Mouse (Mus musculus) right cerebral cortex, adult 18-20 months (tissue): ENCODE results near the gene Fam129b.

Experiments used
- DNase-seq: peaks from one replicate; pipeline ENCODE4 v3.0.0; 2022; ENCODE audit warnings: mixed read lengths

Fam129b gene

DNA sequence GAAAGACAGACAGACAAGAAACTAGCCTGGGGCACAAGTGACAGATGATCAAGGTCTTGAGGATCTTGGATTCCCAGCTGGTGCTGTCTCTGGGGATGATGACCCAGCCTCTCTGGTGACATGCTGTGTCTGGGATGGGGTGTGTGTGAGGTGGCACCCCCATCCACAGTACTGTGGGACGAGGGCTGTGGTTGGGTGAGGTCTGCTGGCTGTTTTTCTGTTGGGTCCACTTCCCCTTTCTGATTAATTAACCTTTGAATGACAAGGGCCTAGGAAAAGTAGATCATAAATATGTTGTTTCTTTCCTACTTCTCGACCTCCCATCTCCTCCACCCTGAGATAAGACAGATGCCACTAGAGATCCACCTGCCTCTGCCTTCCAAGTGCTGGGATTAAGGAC is 18.2 kb downstream of the Fam129b start:
- DNase-seq: no peak

DNA sequence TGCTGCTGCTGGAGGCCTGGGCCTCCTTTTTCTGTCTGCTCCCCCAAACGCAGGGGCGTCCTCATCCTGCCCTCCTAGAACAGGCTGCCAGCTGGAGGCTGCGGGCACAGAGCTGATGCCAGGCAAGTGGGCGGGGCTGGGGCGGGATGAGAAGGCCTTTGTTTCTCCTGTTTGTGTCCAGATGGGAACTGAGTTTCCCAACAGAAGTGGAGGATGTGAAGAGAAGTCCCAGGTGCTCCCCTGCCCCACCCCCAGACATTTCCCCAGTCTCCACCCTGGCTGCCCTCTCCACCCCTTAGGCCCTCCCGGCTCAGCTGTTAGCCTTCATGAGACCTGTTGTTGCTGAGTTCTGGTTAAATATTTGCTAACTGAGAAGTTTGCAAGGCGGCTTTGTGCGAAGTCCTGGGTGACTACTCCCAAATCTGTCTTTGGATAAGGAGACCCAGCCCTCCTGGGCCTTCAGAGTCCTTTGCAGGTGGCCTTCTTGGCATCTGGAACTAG is 19.7 kb downstream of the Fam129b start:
- DNase-seq: peak; percentile 56

DNA sequence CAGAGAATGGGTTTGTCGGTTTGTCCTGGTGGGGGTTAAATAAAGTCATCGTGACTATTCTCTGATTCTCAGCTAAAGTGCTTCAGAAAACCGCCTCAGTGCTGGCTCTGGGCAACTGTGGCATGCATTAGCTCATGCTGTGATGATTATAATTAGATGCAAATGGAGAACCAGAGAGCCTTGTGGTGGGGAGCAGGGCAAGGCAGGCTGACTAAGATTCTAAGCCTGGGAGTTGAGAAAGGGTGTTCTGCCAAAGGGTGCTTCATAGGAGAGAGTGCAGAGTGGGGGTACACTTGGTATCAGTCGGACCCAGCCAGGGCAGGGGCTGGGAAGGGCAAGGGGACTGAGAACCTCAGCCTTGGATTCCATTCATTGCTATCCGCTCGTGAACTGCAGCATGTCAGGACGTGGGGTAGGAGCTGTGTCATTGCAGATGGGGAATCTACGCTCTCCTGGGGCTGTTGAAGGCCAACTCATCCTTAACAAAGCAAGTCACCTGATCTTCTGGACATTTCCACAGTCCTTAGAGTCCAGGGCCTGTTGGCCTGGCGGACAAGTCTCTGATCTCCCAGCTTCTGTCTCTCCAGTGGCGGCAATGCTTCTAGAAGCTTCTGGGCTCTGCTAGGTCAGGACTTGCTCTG is 20.7 kb downstream of the Fam129b start:
- DNase-seq: no peak

DNA sequence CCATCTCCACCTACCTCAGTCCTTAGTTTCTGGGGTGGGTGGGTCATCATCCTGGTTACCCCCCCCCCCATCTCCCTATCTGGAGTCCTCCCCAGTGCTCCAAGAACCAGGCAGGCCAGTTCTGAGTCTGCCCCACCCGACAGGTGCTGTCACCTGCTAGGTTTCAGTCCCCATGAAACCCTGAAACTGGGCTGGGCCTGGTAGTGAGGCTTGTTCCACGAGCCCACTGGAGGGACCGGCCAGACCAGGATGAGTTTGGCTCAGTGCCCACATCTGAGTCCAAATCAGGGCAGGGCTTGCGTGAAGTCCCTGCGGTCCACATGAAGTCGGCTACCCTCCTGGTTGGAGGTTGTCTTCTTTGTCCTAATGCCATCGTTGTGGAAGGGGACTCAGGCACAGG is 23.1 kb downstream of the Fam129b start:
- DNase-seq: no peak

DNA sequence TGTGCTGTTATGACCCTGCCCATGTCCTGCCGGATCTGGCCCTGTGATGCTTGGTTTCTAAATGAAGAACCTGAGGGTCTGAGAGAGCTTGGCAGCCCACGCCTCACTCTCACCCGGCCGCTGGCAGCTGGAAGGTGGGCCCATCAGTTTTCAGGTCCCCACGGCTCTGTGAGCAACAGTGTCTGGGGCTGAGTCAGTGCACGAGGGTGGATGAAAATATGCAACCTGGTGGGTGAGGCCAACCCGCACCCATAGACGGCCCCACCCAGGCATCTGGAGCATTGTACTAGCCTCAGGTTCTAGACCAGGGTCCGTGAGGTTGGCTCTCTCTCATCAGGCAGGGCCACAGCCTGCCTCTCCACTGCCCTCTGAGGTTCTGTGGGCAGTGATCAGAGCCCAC is 26.2 kb downstream of the Fam129b start:
- peak; percentile 47 for DNase-seq

DNA sequence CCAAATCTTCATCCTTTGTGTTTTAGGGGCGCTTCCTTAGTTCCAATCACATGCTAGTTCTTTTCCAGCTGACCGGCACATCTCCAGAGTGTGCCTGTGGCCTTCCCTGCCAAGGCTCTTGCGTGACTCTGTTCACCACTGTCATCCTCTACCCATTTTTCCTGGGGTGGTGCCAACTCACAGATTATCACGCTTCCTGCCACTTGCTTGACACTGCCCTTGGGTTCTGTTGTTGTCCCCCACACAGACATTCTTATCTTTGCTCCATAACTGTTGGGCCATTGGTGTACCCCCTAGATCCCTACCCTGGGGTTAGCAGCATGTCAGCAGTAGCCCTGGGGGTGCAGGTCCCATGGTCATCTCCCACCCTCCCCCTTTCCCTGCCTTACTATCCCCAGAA is 27.6 kb downstream of the Fam129b start:
- DNase-seq: no peak

DNA sequence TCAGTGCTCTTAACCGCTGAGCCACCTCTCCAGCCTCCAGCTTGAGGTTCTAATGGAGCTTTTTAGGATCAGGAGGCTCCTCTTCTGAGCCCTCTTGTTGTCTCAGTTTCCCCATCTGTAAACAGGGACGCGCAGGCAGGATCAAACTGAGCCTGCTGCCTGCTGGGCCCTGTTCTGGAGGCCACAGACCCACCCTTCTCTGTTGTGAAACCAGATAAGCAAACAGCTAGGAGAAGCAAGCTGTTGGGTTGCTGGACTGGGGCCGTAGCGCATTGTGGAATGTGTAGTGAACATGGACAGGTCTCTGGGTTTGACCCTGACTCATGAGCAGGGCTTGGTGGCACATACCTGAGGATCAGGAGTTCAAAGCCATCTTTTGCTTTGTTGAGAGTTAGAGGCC is 28.7 kb downstream of the Fam129b start:
- no peak for DNase-seq

DNA sequence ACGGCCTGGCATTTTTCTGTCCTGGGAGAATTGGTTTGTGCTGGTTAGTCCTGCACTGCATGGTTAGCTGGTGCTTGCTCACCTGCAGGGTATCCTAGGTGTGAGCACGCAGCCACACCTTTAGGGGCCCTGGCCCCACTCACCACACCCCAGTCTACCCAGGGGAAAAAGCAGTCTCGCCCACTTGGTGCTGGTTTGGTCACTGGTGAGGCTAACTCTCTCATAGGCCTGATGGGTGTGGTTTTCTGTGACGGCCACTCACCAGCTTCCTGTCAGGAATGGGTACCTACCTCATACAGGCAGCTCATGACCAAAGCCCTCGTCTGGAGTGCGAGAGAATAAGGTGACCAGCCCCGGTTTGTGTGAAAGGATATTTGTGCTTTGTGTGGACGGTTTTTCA is 29.4 kb downstream of the Fam129b start:
- DNase-seq: no peak

DNA sequence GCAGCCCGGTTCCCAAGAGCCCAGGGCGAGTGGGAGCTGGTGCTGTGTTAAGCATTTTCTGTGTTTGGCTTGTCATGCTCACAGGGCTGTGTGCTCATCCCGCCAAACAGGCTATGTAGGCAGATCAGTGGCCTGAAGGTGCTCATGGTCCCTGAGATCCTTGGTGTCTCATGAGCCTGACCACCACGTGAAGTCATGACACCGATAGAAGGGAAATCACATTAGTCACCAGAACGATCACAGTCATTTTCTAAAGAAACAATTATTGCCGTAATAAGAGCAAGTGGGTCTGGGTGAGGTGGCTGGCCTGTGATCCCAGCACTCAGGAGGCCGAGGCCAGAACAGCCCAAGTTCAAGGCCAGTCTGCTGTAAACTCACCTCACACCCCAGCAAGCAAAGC is 31.5 kb downstream of the Fam129b start:
- DNase-seq: no peak

DNA sequence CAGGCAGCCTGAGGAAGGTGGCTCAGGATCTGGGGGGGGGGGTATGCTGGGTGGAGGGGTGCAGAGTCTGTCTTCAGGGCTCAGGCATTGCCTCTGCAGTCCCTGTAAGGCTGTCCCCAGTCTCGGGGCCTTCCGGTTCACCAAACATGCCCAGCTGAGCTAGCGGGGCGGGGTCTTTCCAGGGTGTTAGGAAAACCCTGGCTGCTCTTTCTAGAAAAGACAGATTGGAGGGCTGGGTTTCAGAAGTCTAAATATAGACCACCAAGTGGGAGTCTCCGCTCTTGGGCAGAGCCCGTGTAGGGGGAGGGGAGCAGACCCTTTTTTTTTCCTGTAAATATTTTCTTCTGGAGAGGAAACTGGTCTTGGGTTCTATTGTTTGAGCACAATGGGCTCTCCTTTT is 32.4 kb downstream of the Fam129b start:
- no peak for DNase-seq

DNA sequence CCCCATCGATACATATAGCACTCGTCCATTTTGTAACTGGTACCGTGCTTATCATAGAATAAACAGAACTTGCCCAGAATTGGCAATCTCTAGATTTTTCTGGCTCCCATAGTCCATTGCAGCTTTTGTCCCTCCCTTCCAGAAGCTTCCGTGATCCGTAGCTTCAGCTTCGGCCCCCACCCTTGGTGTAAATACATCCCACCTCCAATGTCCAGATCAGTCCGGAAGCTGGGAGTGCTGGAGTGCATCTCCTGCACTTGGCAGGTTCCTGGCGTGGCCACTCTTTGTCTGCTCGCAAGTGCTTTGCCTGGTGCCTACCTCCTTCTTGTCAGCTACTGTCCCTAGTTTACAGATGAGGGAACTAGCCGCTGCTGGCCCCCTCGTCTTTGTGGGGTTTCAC is 32.9 kb downstream of the Fam129b start:
- DNase-seq: no peak

DNA sequence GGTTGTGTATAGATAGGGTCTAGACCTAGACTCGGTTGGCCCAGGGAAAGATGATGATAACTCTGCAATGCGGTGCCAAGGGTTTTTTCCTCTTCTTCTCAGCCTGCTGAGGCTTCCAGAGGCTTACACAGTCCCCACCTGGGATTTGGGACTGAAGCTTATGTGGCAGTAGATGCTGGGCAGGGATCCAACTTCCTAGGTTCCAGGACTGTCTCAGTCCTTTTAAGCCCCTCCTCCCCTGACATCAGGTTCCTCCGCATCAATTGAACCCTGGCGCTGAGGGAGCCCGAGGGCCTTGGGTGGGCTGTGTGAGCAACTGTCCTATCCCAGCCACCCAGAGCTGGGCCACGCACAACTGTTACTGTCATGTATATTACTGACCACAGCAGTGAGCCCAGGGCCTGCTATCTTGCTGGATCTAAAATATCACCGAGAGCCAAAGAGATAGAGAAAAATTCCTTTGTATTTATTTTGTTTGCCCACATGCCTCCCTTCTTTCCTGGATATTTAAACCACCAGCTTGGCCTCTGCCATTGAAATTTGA is 35.8 kb downstream of the Fam129b start:
- DNase-seq: no peak

DNA sequence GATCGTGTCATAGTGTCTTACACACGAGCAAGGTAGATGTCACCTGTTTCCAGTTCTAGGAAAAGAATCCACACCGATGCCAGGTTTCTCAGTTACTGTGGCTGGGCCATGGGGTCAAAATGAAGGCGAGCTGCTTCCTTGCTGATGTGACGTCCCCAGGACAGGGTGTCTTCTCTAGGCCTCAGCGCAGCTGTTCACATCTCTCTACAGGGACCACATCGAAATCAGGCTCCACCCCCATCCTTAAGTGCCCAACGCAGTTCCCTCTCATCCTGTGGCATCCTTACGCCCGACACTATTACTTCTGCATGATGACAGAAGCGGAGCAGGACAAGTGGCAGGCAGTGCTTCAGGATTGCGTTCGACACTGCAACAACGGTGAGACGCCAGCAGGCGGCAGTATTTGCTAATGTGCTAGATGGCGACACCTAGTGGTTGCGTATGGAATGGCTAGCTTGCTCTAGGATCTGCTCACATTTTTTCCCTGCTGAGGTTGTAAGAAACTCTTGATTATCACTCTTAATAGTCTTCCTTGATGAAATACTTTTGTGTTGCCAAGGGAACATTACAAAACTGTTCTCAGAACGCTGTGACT is 36.4 kb downstream of the Fam129b start:
- peak; percentile 78 for DNase-seq

DNA sequence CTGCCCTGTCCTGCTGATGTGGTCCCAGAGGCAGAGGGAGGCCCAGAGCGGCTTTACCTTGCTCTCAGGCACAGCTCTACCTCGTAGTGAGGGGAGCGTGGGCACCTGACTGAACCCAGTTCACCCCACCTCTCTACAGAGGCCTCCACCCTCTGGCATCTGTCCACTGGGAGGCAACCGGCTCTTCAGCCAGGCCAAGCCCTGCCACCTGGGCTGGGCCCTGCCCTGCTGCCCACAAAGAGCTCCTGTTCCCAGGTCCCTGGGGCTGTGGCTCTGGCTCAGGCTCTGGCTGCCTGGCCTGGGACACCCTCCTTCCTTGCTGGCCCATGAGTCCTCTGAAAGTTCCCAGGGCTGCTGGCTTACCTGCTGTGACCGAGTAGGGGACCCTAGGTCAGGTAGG is 38.4 kb downstream of the Fam129b start:
- DNase-seq: no peak

DNA sequence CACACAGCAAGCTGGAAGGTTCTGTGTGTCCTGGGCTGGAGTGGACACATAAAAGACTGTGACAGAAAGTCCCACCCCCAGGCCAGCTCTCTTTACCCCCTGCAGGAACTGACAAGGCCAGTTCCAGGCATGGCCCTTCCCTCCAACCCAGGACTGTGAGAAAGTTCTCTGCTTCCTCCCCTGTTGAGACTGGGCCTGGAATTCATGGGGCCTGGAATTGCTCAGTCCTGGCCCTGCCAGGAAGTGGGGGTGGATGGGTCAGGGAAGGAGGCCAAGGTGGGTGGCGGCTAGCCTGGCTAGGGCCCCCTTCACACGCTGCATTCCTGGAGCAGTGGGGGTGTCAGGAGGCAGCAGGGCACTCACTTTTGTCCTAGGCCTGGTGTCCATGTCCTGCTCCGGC is 39.0 kb downstream of the Fam129b start:
- DNase-seq: no peak

DNA sequence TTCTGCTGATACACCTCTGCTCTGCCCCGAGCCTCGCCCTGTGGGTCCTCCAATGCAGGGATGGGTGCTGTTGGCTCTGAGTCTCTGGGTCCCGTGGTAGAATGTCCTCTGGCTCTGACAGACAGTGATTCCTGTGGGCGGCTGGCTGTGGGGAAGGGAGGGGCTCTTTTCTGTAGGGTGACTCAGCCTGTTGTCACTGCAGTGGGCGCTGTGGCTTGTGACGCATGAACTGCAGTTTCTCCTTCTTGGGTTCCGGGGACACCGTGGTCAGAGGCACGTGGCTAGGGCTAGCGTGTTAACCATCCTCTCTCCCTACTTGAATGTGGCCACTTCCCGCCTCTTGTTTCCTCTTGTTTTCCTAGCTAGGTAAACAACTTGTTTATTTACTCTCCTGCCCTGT is 41.6 kb downstream of the Fam129b start:
- DNase-seq: peak; percentile 89

DNA sequence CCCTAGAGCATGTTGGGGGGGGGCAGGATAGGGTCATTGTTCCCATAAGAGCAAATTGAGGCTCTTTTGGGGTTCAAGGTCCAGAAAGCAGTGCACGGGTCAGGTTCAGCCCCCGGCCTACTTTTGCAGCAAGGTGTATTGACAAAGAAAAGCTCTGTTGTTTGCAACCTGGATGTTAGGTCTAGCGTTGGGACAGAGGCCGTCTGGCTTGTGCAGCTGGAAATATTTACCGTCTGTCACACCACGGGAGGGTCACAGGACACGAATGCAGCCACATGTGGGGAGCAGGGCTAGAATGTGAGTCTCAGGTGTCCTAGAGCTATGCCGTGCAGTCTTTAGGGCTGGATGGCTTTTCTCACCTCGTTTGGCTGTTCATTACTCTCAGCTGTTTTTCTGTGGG is 42.5 kb downstream of the Fam129b start:
- no peak for DNase-seq

DNA sequence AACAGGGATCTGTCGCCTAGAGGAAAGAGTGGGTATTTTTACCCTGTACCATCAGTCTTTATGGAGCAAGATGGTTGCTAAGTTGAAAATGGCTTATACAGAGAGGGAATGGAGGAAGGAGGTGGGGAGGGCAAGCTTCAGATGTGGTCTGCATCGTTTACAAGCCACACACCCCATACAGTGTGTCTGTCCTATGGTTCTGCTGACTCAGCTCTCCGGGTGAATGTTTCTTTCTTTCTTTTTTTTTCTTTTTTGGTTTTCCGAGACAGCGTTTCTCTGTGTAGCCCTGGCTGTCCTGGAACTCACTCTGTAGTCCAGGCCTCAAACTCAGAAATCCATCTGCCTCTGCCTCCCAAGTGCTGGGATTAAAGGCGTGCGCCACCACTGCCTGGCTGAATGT is 45.3 kb downstream of the Fam129b start:
- DNase-seq: no peak

DNA sequence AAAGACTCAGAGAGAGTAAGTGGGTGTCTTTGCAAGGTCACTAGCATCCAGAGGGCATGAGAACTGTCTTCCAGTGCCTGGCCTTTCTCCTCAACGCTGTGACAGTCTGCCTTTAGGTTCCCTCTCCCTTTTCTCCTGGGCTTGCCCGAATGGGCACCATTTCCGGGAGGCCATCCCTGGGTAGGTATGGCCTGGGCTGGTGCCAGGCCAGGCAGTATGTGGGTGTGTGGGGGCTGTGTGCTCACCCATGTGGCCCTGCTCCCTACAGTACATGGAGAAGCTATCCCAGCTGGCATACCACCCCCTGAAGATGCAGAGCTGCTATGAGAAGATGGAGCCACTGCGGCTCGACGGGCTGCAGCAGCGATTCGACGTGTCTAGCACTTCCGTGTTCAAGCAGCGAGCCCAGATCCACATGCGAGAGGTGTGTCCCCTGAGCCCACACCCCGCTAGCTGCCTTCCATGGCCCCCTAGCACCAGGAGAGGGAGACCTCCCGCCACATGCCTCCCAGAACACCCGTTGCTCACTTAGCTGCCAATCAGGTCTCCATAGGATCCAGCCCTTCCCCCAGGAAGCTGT is 46.0 kb downstream of the Fam129b start:
- no peak for DNase-seq

DNA sequence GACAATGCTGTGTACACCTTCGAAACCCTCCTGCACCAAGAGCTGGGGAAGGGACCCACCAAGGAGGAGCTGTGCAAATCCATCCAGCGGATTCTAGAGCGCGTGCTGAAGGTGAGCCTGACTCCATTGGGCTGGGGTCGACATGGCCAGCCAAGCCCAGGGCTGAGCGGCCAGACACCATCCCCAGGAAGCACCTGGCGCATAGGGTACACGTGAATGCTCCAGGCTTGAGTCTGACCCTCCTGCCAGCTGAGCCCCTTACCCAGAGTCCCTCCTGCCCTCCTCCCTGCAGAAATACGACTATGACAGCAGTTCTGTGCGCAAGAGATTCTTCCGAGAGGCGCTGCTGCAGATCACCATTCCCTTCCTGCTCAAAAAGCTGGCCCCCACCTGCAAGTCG is 46.6 kb downstream of the Fam129b start:
- no peak for DNase-seq

DNA sequence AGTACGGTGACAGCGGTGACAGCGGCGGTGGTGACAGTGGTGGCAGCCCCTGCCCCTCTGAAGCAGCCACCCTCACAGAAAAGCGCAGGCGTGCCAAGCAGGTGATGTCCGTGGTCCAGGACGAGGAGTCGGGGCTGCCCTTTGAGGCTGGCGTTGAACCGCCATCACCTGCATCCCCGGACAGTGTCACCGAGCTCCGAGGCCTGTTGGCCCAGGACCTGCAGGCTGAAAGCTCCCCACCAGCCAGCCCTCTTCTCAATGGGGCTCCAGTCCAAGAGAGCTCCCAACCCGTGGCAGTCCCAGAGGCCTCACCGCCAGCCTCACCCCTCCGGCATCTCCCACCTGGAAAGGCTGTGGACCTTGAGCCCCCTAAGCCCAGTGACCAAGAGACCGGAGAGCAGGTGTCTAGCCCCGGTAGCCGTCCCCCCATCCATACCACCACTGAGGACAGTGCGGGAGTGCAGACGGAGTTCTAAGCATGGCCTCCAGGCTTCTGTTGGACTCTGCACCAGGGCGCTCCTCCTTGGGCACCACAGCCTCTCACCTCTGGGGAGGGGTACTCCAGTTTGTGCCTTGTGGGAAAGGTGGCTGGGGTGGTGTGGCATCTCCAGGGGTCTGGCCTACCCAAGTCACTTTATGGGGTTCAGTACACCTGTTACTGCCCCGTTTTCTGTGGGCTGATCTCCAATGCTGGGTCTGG is 47.8 kb downstream of the Fam129b start:
- no peak for DNase-seq

DNA sequence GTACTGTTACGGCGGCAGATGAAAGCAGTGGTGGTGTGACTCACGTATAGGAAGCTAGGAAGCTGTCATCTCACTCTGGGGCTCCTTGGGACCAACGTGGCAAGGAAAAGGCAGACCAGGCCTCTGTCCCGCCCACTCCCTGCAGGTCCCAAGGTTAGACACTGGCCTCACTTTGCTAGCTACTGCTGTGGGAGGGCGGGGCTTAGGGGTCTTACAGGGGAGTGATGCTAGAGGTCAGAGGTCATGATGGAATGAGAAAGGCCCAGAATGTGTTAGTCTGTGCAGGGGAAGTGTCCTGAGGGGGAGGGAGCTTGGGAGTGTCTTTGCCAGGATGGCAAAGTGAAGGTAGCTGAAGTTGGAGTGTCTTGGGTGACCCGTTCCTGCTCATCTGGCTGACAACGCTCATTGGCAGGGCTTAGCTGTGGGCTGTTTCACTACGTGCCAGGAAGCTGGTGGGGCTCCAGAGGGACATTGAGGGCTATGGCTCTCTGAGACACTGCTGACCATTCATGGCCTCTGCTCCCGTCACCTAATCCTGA is 48.5 kb downstream of the Fam129b start:
- DNase-seq: no peak

DNA sequence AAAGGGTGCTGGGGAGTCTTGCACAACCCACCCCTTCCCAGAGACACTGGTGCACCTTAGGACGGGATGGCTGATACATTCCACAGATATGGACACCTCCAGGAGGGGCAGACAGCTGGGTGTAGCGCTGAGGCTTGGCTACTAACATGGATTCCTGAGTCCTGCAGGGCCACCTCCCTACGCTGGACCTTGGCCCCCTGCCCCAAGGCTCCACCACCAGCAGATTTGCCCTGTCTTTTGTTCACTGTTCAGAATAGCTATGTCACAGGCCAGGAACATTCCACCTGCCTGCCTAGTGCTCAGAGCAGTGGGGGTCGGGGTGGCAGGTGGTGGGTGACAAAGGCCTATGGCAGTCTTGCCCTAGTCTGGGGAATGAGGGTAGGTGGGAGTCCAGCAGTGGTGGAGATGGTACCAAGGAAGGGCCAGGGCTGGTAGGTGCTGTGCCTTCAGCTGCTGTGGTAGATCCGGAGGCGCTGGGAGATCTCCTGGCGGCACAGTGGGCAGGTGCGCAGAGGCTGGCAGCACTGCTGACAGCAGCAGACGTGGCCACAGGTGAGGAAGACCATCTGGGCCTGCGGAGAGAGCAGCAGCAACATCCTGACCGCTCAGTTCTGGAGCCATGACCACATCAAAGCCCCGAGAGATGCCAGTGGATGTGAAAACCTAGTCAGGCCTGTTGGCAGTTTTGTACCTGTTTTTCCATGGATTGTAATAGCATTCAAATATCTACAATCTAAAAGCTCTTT is 50.6 kb downstream of the Fam129b start:
- no peak for DNase-seq
